Mouse (Mus musculus): Measurements from ENCODE around the gene Olfr32.
"Not testable (repeated sequence)": the region's sequence is repeated elsewhere in the genome, so short reads cannot be mapped to it uniquely, and the experiment has no call there.

The Olfr32 gene

GRCm38 (mm10) chr2:90142196-90142595 lies at the start of gene Olfr32:
Gene Olfr32 (minus strand): TSS chr2:90142296.
- no peak for DNase-seq (ENCODE audit: low read depth, low spot score)

- not testable (repeated sequence) for DNase-seq (ENCODE audit: low read depth, low spot score)
These were observed 45.0 kb upstream of the Olfr32 start for GRCm38 (mm10) chr2:90187082-90187481.

DNA sequence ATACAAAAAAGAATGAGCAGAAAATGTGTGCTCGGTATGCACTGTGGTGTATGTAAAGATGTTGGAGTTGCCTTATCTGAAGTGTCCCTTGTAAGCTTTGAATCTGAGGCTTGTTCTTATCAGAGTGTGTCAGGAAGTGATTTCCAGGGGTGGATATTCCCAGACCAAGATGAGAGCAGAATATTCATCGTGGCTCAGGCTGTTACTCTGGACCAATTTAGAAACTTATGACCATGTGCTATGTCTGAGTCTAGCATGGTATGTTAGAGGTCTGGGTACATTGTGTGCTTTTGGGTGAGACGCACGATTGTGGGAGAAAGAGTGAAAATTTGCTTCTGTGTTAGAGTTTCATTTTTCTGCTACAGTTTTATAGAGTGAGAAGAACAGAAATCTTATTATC lies 44.0 kb upstream of the Olfr32 start:
- not testable (repeated sequence) for DNase-seq (ENCODE audit: low read depth, low spot score)

DNA sequence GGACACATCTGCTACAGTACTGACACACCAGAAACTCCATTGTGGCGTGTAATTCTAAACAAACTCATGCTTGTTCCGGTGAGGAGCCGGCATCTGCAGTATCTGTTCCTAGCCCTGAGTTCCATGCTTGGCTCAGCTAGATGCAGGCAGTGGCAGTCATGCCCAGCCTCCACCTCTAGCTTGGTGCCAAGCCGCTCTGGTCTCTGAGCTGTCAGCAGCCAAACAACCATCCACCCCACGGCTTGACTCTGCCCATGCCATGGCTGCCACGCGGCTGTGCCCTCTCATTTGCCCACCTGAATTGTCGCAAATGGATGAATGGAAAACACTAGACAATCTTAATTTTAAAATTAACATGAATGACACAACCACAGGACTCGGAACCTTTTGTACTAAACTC lies 11.8 kb upstream of the Olfr32 start:
- no peak for DNase-seq (ENCODE audit: low read depth, low spot score)

DNA sequence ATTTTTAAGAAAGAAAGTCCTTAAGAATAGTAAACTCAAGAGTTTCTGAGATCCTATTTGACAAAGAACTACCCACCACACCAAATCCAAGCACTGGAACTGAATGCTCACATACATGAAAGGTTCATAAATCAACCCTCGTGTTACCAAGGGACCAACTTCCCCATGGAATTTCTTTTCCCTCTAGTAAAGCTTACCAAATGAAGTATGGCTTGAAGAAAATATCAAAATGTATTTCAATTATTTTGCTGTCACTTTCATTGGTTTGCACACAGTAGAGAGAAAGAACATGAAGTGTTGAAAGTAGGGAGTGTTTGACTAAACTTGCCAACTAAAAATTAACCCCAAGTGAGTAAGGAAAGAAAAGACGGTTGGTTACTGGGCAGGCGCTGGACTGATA lies 10.9 kb upstream of the Olfr32 start, which contains the start of gene Olfr1270:
TSS of gene Olfr1270 (minus strand) at position 101 of the 400 bp plus-strand sequence.
- no peak for DNase-seq (ENCODE audit: low read depth, low spot score)

- DNase-seq (ENCODE audit: low read depth, low spot score): no peak
These were observed 20.8 kb downstream of the Olfr32 start, which contains the start of gene Olfr1269 for GRCm38 (mm10) chr2:90121312-90121711. Gene Olfr1269 (minus strand): TSS chr2:90121412.

Data from R1 (cell line).